Mouse (Mus musculus) liver, embryonic 15.5 days (tissue): ENCODE measurements around the gene Degs2. TPM values are rescaled to one million over a fixed set of nuclear protein-coding genes. Genes with fewer than 3 reads are reported as not detected.

ENCODE experiments used
- ATAC-seq: fragments of 200-750 bp; cut with Nextera tagmentation; 2 replicates; pipeline ENCODE4 v1.8.0; 2017; ENCODE audit warnings: moderate number of reproducible peaks, mild to moderate bottlenecking, moderate library complexity; ENCODE audit not compliant: insufficient read depth
- H3K27ac ChIP-seq: fragments of 300-500 bp; sonication (generic); replicated peaks from 2 replicates; pipeline ENCODE4 v1.5.1; 2015; ENCODE audit warnings: mild to moderate bottlenecking, inconsistent platforms
- H3K27me3 ChIP-seq: fragments of 300-500 bp; sonication (generic); 2 replicates; pipeline ENCODE4 v1.6.1; 2015; ENCODE audit warnings: mild to moderate bottlenecking, inconsistent platforms
- H3K36me3 ChIP-seq: fragments of 300-500 bp; sonication (generic); replicated peaks from 2 replicates; pipeline ENCODE4 v1.6.1; 2015; ENCODE audit warnings: moderate library complexity, mild to moderate bottlenecking, inconsistent platforms
- H3K4me1 ChIP-seq: fragments of 300-500 bp; sonication (generic); replicated peaks from 2 replicates; pipeline ENCODE4 v1.6.1; 2015; ENCODE audit warnings: inconsistent platforms
- H3K4me2 ChIP-seq: fragments of 300-500 bp; sonication (generic); 2 replicates; pipeline ENCODE4 v1.6.1; 2015; ENCODE audit warnings: moderate library complexity, mild to moderate bottlenecking, inconsistent platforms
- H3K4me3 ChIP-seq: fragments of 300-500 bp; sonication (generic); replicated peaks from 2 replicates; pipeline ENCODE4 v1.5.1; 2015; ENCODE audit warnings: mild to moderate bottlenecking, inconsistent platforms
- H3K9ac ChIP-seq: fragments of 300-500 bp; sonication (generic); 2 replicates; pipeline ENCODE4 v1.6.1; 2015; ENCODE audit warnings: moderate library complexity, mild to moderate bottlenecking, inconsistent platforms
- H3K9me3 ChIP-seq: fragments of 300-500 bp; sonication (generic); replicated peaks from 2 replicates; pipeline ENCODE4 v1.6.1; 2016; ENCODE audit warnings: inconsistent platforms
- WGBS: fragments of 180-500 bp; shearing (Covaris S2); methylation state at CpG from one replicate; pipeline ENCODE4 v1.1.7; 2015; ENCODE audit warnings: mixed read lengths; ENCODE audit not compliant: insufficient replicate concordance; 5-methylcytosine and 5-hydroxymethylcytosine counted together
- polyA plus RNA-seq: library from polyadenylated mRNA; unstranded; fragments of >200 nt; fragmentation: Nextera tagmentation; extraction: Ambion mirVana; gene quantifications from 2 replicates; pipeline ENCODE4 v1.2.1, GENCODE M21; 2015

Degs2 gene
- polyA plus RNA-seq, 1 experiment from 2014 or later, result 0.12 TPM

DNA sequence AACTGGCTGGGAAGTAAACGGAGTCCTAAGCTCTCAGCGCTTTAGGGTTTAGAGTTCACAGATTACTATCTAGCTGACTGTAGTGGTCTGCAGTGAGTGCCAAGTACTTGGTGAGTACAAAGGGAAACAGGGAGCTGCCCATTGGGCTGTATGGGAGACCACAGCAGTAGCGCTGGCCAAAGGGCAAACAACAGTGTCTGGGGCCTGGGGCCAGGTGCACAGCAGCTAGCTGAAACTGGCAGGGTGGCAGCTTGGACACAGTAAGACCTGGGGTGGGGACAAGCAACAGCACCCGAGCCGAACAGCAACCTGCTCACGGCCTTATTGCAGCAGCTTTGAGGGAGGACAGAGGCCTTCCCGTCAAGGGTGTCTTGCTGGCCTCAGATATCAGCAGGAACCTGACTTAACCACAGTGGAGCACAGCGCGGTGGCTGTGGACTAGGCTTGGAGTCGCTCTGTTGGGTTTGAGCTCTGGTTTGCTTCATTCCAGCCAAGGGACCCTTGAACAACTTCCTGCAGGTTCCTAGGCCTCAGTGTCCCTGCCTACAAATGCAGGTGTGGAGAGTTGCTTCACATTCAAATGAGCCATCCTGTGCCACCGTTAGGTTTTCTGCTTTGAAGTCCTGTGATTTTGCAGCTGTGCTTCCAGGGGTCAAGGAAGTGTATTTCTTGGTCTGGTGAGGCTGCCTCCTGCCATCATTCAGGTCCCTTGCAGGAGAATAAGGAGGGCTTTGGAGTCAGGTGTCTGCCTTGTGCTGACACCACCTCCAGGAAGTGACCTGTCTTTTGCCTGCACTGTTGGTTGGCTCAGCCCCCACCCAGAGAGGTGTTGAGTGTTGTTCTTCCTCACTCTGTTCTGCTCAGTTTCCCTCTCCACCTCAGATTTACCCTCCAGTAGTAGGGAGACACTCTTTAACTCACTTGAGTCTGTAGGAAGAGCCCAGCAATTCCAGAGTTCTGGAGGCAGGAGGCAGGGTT, 48.5 kb downstream of the Degs2 start:
- Histone ChIP-seq H3K36me3 (no peaks in the 10 kb centered on the region), H3K27me3 (no peaks in the 10 kb centered on the region), H3K9ac (no peak overlapping the region), H3K4me1 (peaks cover 19% of the 10 kb centered on the region), H3K4me2 (no peak overlapping the region), H3K9me3 (no peaks in the 10 kb centered on the region), H3K27ac (no peak overlapping the region), H3K4me3 (no peak overlapping the region)
- WGBS, result 16% methylated on average over 11 of the region's 11 CpGs
- 0 out of 2 replicates have a peak, but pooled peaks have one; percentile 29 for ATAC-seq

DNA sequence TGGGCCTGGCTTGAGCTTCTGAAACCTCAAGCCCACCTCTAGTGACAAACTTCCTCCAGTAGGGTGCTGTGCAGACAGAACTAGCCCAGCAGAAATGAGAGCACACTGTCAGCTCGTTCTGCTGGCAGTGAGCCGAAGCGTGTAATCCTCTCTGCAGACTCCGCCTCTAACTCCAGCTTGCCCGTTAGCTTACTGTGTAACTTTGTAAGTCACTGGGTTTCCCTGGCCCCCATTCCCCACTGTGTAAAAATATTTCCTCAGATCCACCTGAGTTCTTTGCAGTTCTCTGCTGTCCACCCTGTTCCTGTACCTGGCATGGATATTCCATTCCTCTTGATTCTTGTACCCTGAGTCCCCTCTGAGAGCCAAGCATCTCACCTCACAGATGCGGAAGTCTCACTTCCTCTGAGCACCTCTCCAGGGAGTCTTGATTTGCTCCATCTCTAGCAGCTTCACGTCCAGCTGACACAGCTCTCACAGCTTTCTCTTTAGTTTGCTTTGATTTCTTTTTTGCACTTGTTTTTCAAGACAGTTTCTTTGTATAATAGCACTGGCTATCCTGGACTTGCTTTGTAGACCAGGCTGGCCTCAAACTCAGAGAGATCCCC, 51.0 kb downstream of the Degs2 start:
- no peak overlapping the region for H3K4me3 ChIP-seq
- H3K9ac ChIP-seq, result no peak overlapping the region

DNA sequence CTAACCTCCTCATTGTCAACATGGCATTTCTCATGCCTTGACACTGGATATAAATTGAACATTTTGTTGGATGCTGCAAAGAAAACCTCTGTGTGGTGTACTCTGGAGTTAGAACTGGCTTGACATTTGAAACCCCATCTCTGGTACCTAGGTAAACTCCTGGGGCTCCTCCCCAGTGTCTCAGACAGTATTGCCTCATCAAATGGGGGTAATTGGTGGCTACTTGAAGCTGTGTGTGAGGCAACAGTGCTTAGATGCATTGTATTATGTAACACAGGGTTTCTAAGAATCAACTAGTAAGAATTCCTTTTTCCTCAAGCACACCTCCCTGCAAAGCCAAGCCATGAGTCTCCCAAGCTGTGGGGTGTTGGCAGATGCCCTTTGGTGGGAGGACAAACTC, 54.3 kb downstream of the Degs2 start:
- H3K4me2 ChIP-seq, result no peak overlapping the region
- no peak overlapping the region for H3K4me3 ChIP-seq
- no peak for ATAC-seq
- H3K27ac ChIP-seq, result no peak overlapping the region
- no peaks in the 10 kb centered on the region for H3K9me3 ChIP-seq
- H3K4me1 ChIP-seq, result no peaks in the 10 kb centered on the region
- no peak overlapping the region for H3K9ac ChIP-seq
- H3K27me3 ChIP-seq, result no peaks in the 10 kb centered on the region
- no peaks in the 10 kb centered on the region for H3K36me3 ChIP-seq

More for the DNA sequence above, 51.0 kb downstream of the Degs2 start:
- peaks cover 10% of the 10 kb centered on the region for H3K4me1 ChIP-seq
- 64% methylated on average over 7 of the region's 7 CpGs for WGBS
- no peaks in the 10 kb centered on the region for H3K36me3 ChIP-seq
- H3K9me3 ChIP-seq, result no peaks in the 10 kb centered on the region
- H3K27me3 ChIP-seq, result no peaks in the 10 kb centered on the region
- no peak overlapping the region for H3K4me2 ChIP-seq
- no peak for ATAC-seq
- no peak overlapping the region for H3K27ac ChIP-seq

DNA sequence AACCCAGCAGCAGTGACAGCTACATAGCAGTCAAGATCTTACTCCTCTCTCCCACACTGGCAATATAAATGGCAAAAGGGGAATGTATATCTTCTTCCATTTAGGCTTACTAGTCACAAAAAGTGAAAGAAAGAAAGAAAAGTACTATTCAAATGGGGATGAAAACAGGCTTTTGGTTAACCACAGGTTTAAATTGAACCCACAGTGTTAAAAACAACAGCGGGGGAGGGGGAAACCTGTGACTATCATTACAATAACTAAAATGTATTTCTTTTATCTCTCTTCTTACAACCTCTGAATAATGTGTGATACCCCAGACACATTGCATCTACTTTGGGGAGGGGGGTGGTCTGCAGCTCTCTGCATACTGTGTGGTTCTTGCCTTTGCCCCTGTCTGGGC, 55.9 kb downstream of the Degs2 start:
- H3K4me3 ChIP-seq, result no peak overlapping the region
- ATAC-seq, result no peak
- no peak overlapping the region for H3K27ac ChIP-seq
- no peak overlapping the region for H3K4me2 ChIP-seq
- WGBS, result 53% methylated on average over 1 of the region's 1 CpGs
- H3K9me3 ChIP-seq, result no peaks in the 10 kb centered on the region
- no peaks in the 10 kb centered on the region for H3K27me3 ChIP-seq
- no peaks in the 10 kb centered on the region for H3K36me3 ChIP-seq
- no peaks in the 10 kb centered on the region; the same call in 1 of the 2 replicates for H3K4me1 ChIP-seq
- no peak overlapping the region for H3K9ac ChIP-seq

DNA sequence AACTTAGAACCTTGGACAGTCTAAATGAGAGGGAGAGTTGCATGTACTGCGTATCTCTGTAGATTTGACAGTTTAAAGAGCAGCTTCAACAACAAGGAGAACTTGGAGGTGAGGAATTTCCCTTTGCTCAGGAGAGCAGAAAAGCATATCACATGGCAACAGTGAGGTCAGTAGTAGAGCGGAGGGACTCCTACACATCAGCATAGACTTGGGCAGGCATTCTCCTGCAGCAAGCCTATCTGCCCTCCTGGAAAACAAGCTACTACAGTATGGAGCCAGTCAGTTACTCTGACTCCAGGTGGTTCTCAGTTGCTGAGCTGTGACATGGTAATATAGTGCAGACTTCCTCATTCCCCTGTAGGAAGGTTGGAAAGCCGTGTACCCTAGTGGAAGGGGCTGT, 60.1 kb downstream of the Degs2 start:
- Histone ChIP-seq H3K36me3 (no peaks in the 10 kb centered on the region), H3K4me1 (peaks cover 4% of the 10 kb centered on the region; the same call in 1 of the 2 replicates), H3K9me3 (no peaks in the 10 kb centered on the region), H3K9ac (no peak overlapping the region), H3K27me3 (no peaks in the 10 kb centered on the region), H3K27ac (no peak overlapping the region), H3K4me2 (no peak overlapping the region), H3K4me3 (no peak overlapping the region)
- no peak for ATAC-seq
- WGBS, result 69% methylated on average over 3 of the region's 3 CpGs

DNA sequence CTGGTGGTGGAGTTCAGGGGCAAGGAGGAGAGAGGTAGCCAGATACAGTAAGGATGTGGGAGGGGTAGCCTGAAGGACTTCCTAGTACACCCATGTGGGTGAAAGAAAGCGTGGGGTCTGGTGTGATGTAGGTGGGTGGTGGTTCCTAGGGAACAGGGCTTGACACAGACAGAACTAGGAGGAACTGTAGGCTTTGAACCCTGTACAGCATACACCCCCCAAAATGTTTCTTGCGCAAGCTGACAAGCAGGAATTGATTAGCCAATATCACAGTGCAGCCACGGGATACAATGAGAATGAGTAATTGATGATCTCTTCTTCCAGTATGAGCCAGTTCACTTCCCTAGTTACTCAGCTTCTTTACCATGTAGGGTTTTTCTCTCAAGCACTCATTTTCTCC, 63.0 kb downstream of the Degs2 start:
- H3K9ac ChIP-seq, result no peak overlapping the region
- peaks cover 14% of the 10 kb centered on the region for H3K4me1 ChIP-seq
- H3K36me3 ChIP-seq, result no peaks in the 10 kb centered on the region
- ATAC-seq, result no peak; the same call in 1 of the 2 replicates
- no peak overlapping the region for H3K4me2 ChIP-seq
- no peaks in the 10 kb centered on the region for H3K27me3 ChIP-seq
- 58% methylated on average over 3 of the region's 3 CpGs for WGBS
- H3K27ac ChIP-seq, result no peak overlapping the region
- H3K9me3 ChIP-seq, result no peaks in the 10 kb centered on the region
- H3K4me3 ChIP-seq, result no peak overlapping the region

DNA sequence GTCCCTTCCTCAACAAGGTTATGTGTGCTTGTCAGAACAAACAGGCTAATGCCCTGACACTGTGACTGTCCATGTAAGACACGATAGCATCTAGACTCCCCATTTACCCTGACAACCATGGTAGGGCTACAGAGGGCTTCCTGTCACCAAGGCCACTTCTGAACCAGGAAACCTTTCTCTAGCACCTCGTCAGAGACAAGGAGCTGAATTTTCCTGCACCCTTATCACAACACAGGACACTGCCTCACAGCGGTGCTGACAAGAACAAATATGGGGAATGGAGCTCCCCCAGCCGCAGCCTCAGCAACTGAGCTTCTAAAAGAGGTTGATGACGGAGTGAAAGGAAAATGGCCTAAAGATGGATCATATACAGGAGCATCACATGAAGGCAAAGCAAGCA, 64.7 kb downstream of the Degs2 start:
- Histone ChIP-seq H3K4me3 (no peak overlapping the region; the same call in 1 of the 2 replicates), H3K36me3 (no peaks in the 10 kb centered on the region), H3K4me2 (no peak overlapping the region), H3K27ac (no peak overlapping the region), H3K9ac (no peak overlapping the region), H3K27me3 (no peaks in the 10 kb centered on the region), H3K4me1 (peaks cover 18% of the 10 kb centered on the region), H3K9me3 (no peaks in the 10 kb centered on the region)
- WGBS, result 49% methylated on average over 5 of the region's 5 CpGs
- no peak for ATAC-seq

DNA sequence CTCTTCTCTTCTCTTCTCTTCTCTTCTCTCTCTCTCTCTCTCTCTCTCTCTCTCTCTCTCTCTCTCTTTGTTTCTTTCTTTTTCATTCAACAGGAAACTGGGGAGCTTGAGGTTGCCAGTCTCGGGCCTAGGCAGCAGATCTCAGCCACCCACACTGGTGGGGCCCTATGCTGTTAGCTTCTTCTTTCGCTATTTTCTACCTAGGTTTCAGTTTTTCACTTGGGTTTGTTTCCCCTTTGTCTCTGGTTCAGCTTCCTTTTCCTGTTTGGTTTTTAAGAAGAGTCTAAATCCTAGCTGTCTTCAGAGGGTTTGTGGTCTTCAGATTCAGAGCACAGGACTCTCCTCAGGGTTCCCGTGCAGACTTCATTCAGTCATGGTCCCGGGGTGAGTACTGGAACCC, 66.6 kb downstream of the Degs2 start:
- H3K9me3 ChIP-seq, result no peaks in the 10 kb centered on the region
- WGBS, result 21% methylated on average over 4 of the region's 4 CpGs
- H3K9ac ChIP-seq, result no peak overlapping the region
- no peaks in the 10 kb centered on the region for H3K36me3 ChIP-seq
- H3K27me3 ChIP-seq, result no peaks in the 10 kb centered on the region
- H3K27ac ChIP-seq, result peak overlapping the region; percentile 41
- no peak for ATAC-seq
- no peak overlapping the region for H3K4me2 ChIP-seq
- peaks cover 38% of the 10 kb centered on the region for H3K4me1 ChIP-seq
- peak overlapping the region; percentile 15 for H3K4me3 ChIP-seq

DNA sequence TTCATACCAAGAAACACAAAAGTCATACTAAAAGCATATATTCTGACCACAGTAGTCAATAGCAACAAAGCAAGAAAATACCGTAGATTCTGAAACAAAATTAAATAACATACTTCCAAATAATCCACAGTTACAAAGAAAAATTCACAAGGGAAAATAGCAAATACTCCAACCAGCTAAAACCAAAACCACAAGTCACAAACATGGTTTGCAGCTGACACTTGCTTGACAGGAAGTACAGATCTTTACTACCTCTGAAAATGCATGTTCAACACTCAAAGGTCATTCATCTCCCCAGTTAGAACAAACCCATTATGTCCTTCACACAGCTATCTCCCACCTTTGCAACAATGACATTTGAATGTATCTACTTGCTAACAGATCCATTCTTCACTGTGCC, 68.1 kb downstream of the Degs2 start:
- WGBS, result 64% methylated on average over 1 of the region's 1 CpGs
- peaks cover 50% of the 10 kb centered on the region for H3K4me1 ChIP-seq
- H3K4me2 ChIP-seq, result no peak overlapping the region
- no peak overlapping the region for H3K9ac ChIP-seq
- H3K4me3 ChIP-seq, result no peak overlapping the region
- H3K27me3 ChIP-seq, result no peaks in the 10 kb centered on the region
- no peaks in the 10 kb centered on the region for H3K36me3 ChIP-seq
- H3K9me3 ChIP-seq, result no peaks in the 10 kb centered on the region
- H3K27ac ChIP-seq, result no peak overlapping the region
- ATAC-seq, result no peak

DNA sequence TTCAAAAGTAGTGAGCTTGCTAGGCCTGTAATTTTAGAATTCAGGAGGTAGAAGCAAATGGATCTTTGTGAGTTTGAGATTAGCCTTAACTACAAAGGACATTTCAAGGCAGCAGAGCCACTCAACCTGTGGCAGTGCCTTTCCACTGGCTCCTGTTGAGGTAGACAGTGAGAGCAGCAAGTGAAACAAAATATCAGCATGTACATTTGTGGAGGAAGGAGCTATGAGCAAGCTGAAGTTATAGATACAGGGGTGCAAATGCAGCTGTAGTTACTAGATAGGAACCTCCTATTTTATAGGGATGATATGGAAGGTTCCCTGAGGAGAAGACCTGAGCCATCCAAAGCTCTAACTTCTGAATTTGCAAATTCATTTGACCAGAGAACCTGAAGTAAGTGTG, 69.6 kb downstream of the Degs2 start:
- Histone ChIP-seq H3K4me1 (peaks cover 52% of the 10 kb centered on the region), H3K36me3 (no peaks in the 10 kb centered on the region), H3K27me3 (no peaks in the 10 kb centered on the region), H3K9me3 (no peaks in the 10 kb centered on the region), H3K4me3 (no peak overlapping the region), H3K27ac (no peak overlapping the region), H3K9ac (no peak overlapping the region), H3K4me2 (no peak overlapping the region)
- ATAC-seq, result peak; percentile 36; the same call in 1 of the 2 replicates

DNA sequence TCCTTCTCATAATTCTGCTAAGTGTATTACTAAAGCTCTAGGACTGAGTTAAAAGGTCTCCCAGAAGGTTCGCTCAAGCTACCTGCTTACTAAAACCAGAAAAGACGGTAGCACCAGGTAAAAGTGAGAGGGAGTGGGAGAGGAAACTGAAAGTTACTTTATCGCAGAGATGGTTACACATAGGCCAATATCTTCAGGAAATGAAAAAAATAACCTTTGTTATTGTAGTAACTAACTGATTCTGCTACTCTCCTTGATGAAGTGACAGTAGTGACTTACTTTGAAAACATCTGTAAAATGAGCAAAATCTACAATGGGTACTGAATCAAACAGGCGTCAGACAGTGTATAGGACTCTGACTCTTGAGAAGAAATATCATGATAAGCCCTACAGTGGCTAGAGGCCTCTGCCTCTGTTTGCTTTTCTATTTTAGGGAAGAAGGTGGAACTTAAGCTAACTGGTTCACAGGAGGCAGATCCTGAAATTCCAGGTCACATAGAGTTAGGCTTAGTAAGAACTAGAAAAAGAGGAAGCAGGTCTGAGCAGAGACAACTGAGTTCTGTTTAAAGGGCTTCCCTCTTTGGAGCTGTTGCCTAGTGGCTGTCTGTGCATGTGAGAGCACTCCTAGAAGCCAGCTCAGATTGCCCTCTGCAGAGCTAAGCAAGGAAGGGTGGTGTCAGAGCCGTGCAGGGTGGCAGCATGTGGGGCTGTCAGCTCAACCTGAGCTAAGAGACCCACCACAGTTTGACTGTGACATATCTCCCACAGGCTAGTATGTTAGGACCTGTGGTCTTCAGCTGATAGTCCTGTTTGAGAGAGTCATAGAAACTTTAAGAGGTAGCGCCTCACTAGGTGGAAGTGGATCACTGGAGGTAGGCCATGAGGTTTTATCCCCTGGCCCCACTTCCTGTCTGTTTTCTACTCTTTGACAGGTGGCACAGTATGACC, 71.1 kb downstream of the Degs2 start:
- Histone ChIP-seq H3K4me3 (no peak overlapping the region), H3K4me2 (no peak overlapping the region), H3K27me3 (no peaks in the 10 kb centered on the region), H3K9me3 (no peaks in the 10 kb centered on the region), H3K27ac (0 out of 2 replicates have a peak overlapping the region, but pooled peaks have one; percentile 35), H3K4me1 (peaks cover 52% of the 10 kb centered on the region), H3K36me3 (no peaks in the 10 kb centered on the region), H3K9ac (no peak overlapping the region)
- WGBS, result 36% methylated on average over 6 of the region's 6 CpGs
- ATAC-seq, result no peak
